Mouse (Mus musculus) testis, postnatal 14 days (tissue): ENCODE results near the gene Gm11273.
"Not testable (repeated sequence)": the region's sequence is repeated elsewhere in the genome, so short reads cannot be mapped to it uniquely, and the experiment has no call there.

Source experiments
- DNase-seq: peaks from one replicate; pipeline ENCODE4 v3.0.0; 2021; ENCODE audit warnings: low spot score

Gm11273 gene

DNA sequence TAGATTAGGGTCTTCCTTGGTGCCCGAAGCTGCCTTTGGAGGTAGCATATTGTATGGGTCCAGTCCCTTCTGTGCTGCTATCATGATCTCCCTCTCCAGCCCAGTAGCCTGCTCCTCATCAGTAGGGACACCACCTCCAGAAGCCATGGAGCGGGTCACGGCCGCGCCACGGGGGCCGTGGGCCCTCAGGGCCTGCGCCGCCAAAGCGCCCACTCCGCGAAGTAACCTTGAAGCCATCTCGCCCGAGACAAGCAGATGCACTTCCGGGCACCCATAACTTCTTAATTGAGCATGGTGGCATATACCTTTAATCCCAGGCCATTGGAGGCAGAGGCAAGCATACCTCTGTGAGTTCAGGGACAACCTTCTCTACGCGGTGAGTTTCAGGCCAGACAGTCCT, at the start of gene Gm11273:
TSS of gene Gm11273 (minus strand) at position 237 of the 400 bp plus-strand sequence.
- not testable (repeated sequence) for DNase-seq

GRCm38 (mm10) chr13:21550416-21551110, 49.3 kb upstream of the Gm11273 start:
- no peak for DNase-seq

DNA sequence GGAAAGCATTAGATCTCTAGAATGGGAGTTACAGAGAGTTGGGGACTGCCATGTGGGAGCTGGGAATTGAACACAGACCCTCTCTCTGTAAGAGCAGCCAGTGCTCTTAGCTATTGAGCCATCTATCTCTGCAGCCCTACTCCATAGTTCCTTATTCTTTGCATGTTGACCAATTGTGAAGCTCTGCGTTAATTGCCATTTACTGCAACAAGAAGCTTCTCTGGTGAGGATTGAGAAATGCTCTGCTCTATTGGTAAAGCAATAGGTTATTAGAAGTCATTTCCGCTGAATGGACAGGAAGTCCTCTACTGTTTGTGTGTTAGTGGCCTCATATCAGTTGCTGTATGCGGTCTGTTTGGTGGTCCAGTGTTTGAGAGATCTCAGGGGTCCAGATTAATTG, 48.3 kb upstream of the Gm11273 start:
- no peak for DNase-seq

- DNase-seq, result no peak
Observed at GRCm38 (mm10) chr13:21542708-21543107, 41.5 kb upstream of the Gm11273 start, which contains the start of gene Olfr1366. Olfr1366 (minus strand) TSS chr13:21542808.

DNA sequence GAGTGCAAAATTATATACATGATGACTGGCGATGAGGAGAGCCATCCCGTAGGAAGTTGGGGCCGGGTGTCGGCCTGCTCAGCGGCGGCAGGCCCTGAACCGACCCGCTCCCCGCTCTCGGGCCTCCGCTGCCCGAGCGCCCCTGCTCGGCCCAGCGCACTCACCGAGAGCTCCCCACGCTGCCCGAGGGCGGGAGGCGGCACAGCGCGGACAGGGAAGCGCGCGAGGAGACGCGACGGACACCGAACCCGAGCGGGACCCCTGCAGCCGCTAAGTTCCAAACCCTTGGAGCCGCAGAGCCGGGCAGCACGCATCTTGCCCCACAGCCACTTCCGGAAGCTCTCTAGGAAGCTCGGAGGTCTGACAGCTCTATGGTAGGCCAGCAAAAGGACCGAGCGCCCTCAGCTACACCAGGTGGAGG, 29.6 kb upstream of the Gm11273 start, which contains the start of gene Zkscan8:
TSS of gene Zkscan8 (minus strand) at position 340 of the 421 bp plus-strand sequence.
- peak; percentile 89 for DNase-seq

GRCm38 (mm10) chr13:21530136-21530535, 28.9 kb upstream of the Gm11273 start:
- DNase-seq, result no peak

GRCm38 (mm10) chr13:21506221-21506649, 5.0 kb upstream of the Gm11273 start:
- peak; percentile 78 for DNase-seq

DNA sequence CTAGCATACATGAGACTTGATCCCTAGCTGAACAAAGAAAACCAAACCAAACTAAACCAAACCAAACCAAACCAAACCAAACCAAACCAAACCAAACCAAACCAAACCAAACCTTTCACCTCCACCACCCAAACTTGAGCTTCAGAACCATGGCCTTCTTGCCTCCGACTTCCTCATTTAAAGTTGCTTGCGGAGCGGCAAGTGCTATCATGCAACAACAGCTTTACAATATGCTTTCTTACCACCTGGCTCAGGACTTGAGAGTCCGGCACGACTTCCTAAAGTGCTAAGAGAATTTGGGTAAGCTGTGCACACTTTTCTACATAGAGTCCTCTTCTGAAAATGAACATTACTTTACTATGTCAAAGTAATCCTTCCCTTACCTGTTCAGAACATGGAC, 1.1 kb upstream of the Gm11273 start:
- no peak for DNase-seq

GRCm38 (mm10) chr13:21495080-21495479, 6.1 kb downstream of the Gm11273 start, which contains the start of gene AK157302:
AK157302 (plus strand) TSS chr13:21495223.
- no peak for DNase-seq

DNA sequence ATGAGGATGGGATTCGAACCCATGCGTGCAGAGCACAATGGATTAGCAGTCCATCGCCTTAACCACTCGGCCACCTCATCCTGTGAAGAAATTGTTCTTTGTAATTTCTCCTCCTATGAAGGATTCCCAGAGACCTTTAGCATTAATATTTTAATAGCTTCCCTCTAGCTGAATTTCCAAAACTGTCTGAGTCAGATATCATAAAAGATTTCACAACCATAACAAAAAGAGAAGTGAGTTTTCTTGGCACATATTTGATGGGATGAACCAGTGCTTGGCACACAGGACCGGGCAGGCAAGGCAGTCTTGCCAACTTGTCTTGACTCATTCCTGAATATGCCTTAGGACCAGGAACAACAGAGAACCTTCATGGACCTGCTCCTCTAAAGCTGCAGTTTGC, 8.4 kb downstream of the Gm11273 start:
- no peak for DNase-seq

- no peak for DNase-seq
Observed at GRCm38 (mm10) chr13:21486881-21487280, 14.3 kb downstream of the Gm11273 start.

DNA sequence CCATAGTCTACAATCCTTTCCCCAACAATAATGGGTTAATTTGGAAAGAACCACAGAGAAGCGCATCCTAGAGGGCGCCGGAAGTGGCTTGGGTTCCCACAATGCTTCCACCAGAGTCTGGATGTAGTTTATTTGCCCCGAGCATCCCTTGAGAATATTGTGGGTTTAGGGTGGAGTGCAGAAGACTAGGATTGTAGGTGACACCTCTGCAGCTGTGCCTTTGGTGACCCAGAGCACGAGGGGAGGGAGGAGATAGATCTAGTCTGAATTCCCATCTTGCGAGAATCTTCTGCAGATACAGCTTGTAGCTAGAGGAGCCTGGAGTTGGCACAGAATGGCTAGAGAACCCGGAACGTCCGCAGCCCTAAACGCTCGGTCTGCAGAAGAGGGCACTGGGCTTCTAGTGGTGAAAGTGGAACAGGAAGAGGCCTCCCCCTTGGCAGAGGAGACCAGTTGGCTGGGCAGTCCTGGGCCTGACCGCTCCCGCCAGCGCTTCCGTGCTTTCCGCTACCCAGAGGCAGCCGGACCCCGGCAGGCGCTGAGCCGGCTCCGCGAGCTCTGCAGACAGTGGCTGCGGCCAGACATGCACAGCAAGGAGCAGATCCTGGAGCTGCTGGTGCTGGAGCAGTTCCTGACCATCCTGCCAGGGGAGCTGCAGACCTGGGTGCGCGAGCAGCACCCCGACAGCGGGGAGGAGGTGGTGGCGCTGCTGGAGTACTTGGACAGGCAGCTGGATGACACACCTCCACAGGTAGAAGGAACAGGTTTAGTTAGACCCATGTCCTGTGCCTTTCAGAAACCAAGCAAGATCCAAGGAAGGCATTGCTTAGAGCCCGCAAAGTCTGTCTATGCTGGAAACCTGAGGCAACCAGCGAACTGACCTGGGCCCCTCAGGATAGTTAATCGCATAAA, 22.2 kb downstream of the Gm11273 start, which contains the start of the genes Zkscan4 and Gm10065:
TSS of gene Zkscan4 (plus strand) at position 149 of the 912 bp plus-strand sequence.
TSS of gene Gm10065 (minus strand) at position 683 of the 912 bp plus-strand sequence.
- DNase-seq, result peak; percentile 36

GRCm38 (mm10) chr13:21472427-21472826, 28.8 kb downstream of the Gm11273 start:
- no peak for DNase-seq

DNA sequence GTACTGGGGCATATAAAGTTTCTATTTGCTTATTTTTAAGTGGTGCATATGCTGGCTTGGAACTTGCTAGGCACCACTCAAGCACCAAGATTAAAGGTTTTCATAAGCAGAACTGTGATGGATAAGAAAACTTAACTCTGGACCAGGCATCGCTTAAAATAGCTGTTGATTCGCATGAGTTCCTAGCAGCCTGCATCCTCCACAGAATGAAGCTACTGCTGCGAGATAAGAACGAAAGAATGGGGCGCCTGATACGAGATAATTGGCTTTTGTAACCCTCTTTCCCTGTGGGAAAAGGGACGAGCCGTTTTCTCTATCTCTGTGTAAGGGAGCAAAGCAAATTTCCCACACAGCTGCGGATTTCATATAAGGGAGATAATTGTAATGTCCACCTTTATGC, 32.1 kb downstream of the Gm11273 start:
- no peak for DNase-seq

- peak; percentile 84 for DNase-seq
Observed at GRCm38 (mm10) chr13:21468061-21469019, 32.9 kb downstream of the Gm11273 start, which contains the start of gene Nkapl. Nkapl (minus strand) TSS chr13:21468509.

DNA sequence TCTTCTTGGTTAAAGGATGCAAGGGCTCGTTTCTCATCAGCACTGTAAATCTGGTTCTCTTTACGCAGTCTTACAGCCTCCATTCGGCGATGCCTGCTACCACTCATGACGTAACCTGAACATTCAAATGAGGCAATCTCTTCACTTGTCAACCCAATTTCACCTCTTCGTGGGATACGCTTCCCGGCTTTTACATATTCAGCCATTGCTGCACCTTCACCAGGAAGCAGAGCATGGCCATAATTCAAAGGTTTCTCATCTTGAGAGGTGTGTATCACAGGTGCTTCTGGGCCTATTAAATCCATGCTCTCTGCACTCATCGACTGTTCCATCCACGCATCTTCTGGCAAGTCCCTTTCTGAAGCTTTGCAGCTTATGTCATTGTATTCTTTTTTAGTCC, 33.9 kb downstream of the Gm11273 start:
- DNase-seq, result no peak

DNA sequence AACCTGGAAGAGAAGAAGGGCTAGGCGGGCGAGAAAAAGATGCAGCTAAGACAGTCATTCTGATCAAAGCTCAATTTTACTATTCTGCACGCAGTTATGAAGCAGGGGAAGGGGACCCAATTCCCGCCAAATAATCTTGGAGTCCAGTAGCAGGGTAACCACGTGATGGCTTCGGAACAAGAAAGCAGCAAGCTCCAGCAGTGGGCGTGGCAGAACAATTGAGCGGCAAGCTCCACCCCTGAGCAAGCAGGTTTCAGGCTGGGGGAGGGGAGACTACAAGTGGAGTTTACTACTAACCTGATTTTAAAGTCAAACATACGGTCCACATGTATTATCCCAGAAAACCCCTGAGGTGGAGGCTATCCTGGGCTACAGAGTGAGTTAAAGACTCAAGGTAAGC, 38.7 kb downstream of the Gm11273 start:
- DNase-seq, result not testable (repeated sequence)

GRCm38 (mm10) chr13:21456347-21456746, 44.9 kb downstream of the Gm11273 start:
- no peak for DNase-seq

GRCm38 (mm10) chr13:21454133-21454532, 47.1 kb downstream of the Gm11273 start:
- DNase-seq, result no peak

DNA sequence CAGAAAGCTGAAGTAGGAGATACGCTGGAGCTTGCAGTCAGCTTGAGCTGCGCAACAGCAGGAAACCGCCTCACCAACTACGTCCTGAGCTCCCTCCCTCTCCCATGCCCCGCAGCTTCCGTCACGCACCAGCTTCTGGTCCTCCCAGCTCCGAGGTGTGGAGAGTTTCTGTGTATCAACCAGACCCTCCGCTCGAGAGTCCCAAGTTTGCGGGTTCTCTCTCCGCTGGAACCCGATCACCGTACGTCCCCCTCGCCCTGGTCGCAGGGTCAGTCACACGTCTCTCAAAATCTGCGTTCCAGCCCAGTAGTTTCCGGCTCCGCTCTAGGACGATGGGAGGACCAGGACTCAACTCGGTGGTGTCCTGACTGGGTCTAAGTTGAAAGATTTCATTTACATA, 47.8 kb downstream of the Gm11273 start, which contains the start of gene Zscan26:
TSS of gene Zscan26 (minus strand) at position 282 of the 400 bp plus-strand sequence.
- DNase-seq, result peak; percentile 77

GRCm38 (mm10) chr13:21453042-21453441, 48.2 kb downstream of the Gm11273 start:
- no peak for DNase-seq
